Mouse (Mus musculus): ENCODE data around the gene Leo1.

DNA sequence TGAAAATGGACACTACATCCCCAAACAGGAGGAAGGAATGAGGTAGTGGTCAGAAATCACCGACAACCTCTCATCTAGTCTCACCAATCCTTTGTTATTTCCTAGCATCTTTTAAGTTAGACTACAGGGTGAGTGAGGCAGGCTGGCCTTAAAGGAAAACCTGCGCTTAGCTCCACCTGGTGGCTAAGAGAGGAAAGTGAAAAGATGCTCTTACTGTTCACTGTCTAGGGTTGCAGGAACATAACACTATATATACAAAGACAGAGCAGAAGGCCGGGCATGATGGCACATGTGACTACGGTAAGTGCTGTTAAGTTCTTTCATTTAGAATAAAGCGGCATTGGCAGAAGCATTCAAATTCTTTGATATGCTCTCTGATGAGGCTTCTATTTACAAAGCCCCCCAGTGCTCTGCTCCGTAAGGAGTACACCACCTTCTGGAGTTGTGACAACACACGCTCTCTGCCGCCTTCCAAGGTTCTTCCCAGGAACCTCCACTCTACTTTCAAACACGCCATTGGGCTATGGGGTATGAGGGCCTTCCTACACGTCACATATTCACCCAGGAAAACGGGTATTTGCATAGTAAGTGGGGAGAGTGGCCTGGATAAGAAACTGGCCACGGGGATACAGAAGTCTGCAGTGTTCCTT, 74.3 kb downstream of the Leo1 start:
- peak; percentile 41; the same call in 1 of the 2 replicates for TF ChIP-seq ZC3H11A (IDR thresholded peaks at IDR 0.05; ENCODE audit: borderline replicate concordance, low read depth, low read length)
- no peak for TF ChIP-seq HCFC1 (IDR thresholded peaks at IDR 0.05; ENCODE audit: borderline replicate concordance, insufficient read depth, low read length)
- TF ChIP-seq MAFK (IDR thresholded peaks at IDR 0.05; ENCODE audit: insufficient read depth, low read depth, low read length), result no peak
- TF ChIP-seq ZNF384 (IDR thresholded peaks at IDR 0.05; ENCODE audit: low read depth, low read length), result no peak
- no peak for TF ChIP-seq CHD2 (IDR thresholded peaks at IDR 0.05; ENCODE audit: low read depth, low read length)
